Mouse (Mus musculus) bone marrow, adult 2 months (tissue): ENCODE measurements around the gene Trpm5.

Source experiments
- CTCF ChIP-seq: fragments of 200-500 bp; IDR thresholded peaks from 2 replicates; pipeline ENCODE4 v1.5.1; 2011; ENCODE audit warnings: low read length, control low read depth; ENCODE audit not compliant: control insufficient read depth, insufficient read depth
- POLR2A ChIP-seq: fragments of 200-500 bp; IDR thresholded peaks from 2 replicates; pipeline ENCODE4 v1.6.1; 2011; ENCODE audit warnings: low read depth, mild to moderate bottlenecking, control low read depth, low read length, borderline replicate concordance; ENCODE audit not compliant: control insufficient read depth

DNA sequence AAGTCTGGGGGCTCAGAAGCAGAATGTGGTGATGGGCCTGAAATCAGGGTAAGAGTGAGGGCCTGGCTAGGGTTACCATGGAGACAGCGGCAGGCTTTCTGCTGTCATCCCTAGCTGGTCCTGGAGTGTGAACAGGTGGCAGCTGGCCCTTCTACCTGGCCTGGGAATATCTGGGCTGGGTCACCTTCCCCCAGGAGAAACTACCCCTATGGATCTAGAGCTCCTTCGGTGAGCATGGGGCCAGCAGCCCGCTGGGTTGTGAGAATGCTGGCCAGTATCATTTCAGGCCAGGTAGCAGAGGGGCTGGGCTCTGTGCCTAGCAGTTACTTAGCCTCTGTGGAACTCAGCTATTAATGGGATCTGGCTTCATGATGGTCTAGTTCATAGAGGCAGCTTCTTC, 30.5 kb upstream of the Trpm5 start:
- no peak for TF ChIP-seq CTCF
- no peak for TF ChIP-seq POLR2A
